Mouse (Mus musculus): ENCODE measurements at regions not wholly inside any gene's neighbourhood (a gene's known extent, or its start where the extent isn't known, plus 50 kb on each side); places are given as distances from the start of the nearest gene placed in this dataset.

DNA sequence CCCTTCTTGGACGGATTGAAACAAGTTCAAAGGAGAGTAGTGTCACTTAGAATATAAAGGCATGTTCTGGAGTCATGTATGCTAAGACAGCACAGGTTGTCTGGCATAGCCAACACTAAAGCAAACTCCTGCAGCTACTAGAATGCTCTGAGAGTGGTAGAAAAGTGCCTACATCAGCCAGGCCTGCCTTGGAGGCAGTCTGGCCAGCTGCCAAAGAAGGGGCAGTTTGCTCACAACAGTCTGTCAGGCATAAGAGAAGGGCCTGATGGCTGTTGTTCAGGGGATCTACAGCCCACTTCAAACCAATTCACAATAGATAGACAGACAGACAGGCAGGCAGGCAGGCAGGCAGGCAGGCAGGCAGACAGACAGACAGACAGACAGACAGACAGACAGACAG, 136.5 kb upstream of the Dap start:
- DNase-seq (ENCODE audit: low spot score), result no peak
- Histone ChIP-seq H3K9ac (ENCODE audit: low read length) (no peak overlapping the region), H3K9me3 (ENCODE audit: control insufficient read depth, low read length) (no peaks in the 10 kb centered on the region), H3K4me1 (replicated peaks; ENCODE audit: control insufficient read depth, insufficient read depth, low read length) (no peaks in the 10 kb centered on the region), H3K27ac (ENCODE audit: low read depth, low read length) (no peak overlapping the region), H3K36me3 (ENCODE audit: control insufficient read depth, insufficient read depth, low read length) (no peaks in the 10 kb centered on the region), H3K27me3 (ENCODE audit: control insufficient read depth, insufficient read depth, low read length) (no peaks in the 10 kb centered on the region), H3K4me3 (ENCODE audit: low read depth, low read length) (no peak overlapping the region), H3K4me2 (ENCODE audit: low read depth, low read length, severe bottlenecking) (no peak overlapping the region)
- WGBS, result 75% methylated on average over 1 of the region's 1 CpGs
- ATAC-seq (replicated peaks; ENCODE audit: low FRiP score), result no peak

DNA sequence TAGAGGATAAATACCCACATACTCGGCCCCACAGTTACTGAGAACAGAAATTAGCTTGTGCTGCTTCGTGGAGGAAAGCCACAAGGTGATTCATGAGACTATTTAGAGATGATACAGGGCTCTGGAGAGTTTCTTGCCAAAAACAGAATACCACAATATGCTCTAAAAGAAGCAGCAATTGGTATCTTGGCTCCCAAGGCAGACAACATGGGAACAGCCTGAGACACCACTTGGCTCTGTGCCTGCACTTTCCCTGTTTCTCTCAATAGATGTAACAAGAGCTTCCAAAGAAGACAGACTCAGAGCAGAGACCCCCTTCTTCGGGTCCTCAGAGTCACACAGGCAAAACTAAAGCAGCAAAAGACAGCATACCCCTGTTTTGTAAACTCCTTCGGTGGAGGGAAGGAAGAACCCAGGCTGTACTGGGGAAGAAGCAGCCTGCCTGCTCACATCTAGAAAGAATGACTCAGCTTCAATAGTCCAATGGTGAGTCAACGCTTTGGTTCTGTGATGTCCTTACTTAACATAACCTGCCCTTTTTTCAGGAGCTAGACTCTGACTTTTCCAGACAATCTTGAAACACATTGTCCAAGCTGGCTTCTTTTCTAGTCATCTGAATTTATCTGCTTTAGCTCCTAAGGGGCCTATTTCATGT, 132.1 kb upstream of the Dap start:
- no peak for DNase-seq (ENCODE audit: low spot score)
- 84% methylated on average over 5 of the region's 5 CpGs for WGBS
- no peak overlapping the region for H3K27ac ChIP-seq (ENCODE audit: low read depth, low read length)

DNA sequence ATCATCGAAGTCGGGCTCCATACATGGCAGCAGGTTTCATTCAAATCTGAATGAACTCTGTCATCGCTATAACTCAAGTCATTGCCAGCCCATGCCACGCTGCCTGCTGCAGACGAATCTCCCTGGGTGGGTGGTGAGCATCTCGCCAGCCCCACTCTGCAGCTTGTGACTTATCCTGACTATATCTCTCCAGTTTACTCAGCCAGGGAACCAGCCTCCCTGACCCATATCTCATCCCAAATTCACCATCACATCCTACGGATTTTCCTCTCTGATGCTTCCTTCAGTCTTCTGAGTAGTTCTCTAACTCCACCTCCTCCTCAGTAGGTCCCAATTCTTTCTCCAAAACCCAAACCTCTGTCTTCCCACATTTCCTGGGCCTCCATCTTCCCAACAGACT, 127.9 kb upstream of the Dap start:
- Histone ChIP-seq H3K27ac (ENCODE audit: low read depth, low read length) (no peak overlapping the region), H3K27me3 (ENCODE audit: control insufficient read depth, insufficient read depth, low read length) (no peaks in the 10 kb centered on the region), H3K4me2 (ENCODE audit: low read depth, low read length, severe bottlenecking) (no peak overlapping the region), H3K36me3 (ENCODE audit: control insufficient read depth, insufficient read depth, low read length) (no peaks in the 10 kb centered on the region), H3K9ac (ENCODE audit: low read length) (no peak overlapping the region), H3K4me1 (replicated peaks; ENCODE audit: control insufficient read depth, insufficient read depth, low read length) (no peaks in the 10 kb centered on the region), H3K9me3 (ENCODE audit: control insufficient read depth, low read length) (no peaks in the 10 kb centered on the region), H3K4me3 (ENCODE audit: low read depth, low read length) (no peak overlapping the region)
- no peak for DNase-seq (ENCODE audit: low spot score)
- no peak for ATAC-seq (replicated peaks; ENCODE audit: low FRiP score)
- WGBS, result 95% methylated on average over 7 of the region's 7 CpGs

More for the DNA sequence above, 132.1 kb upstream of the Dap start:
- Histone ChIP-seq H3K36me3 (ENCODE audit: control insufficient read depth, insufficient read depth, low read length) (no peaks in the 10 kb centered on the region), H3K4me1 (replicated peaks; ENCODE audit: control insufficient read depth, insufficient read depth, low read length) (no peaks in the 10 kb centered on the region), H3K9ac (ENCODE audit: low read length) (no peak overlapping the region), H3K9me3 (ENCODE audit: control insufficient read depth, low read length) (no peaks in the 10 kb centered on the region), H3K4me3 (ENCODE audit: low read depth, low read length) (no peak overlapping the region), H3K27me3 (ENCODE audit: control insufficient read depth, insufficient read depth, low read length) (no peaks in the 10 kb centered on the region), H3K4me2 (ENCODE audit: low read depth, low read length, severe bottlenecking) (no peak overlapping the region)
- ATAC-seq (replicated peaks; ENCODE audit: low FRiP score), result no peak

DNA sequence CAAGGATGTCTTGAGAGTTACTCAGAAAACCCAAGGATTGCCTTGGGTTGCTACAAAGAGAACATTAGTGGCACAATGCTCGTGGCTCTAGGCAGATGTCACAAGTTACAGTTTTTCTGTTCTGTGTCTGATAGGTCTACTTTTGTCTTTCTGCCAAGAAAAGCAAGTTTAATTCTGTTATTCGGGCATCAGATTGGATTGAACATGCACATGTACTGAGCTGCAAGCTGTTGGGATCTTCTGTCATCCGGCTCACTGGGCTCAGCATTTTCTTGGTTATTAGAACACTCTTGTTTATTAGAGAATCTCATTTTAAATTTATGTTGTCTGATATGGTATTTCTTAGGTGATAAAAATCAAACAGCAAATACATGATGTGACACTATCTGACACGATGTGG, 126.8 kb upstream of the Dap start:
- DNase-seq (ENCODE audit: low spot score), result no peak
- H3K36me3 ChIP-seq (ENCODE audit: control insufficient read depth, insufficient read depth, low read length), result no peaks in the 10 kb centered on the region
- H3K4me3 ChIP-seq (ENCODE audit: low read depth, low read length), result no peak overlapping the region
- H3K27ac ChIP-seq (ENCODE audit: low read depth, low read length), result no peak overlapping the region
- H3K9ac ChIP-seq (ENCODE audit: low read length), result no peak overlapping the region
- H3K27me3 ChIP-seq (ENCODE audit: control insufficient read depth, insufficient read depth, low read length), result no peaks in the 10 kb centered on the region
- ATAC-seq (replicated peaks; ENCODE audit: low FRiP score), result no peak
- H3K4me1 ChIP-seq (replicated peaks; ENCODE audit: control insufficient read depth, insufficient read depth, low read length), result no peaks in the 10 kb centered on the region
- no peak overlapping the region for H3K4me2 ChIP-seq (ENCODE audit: low read depth, low read length, severe bottlenecking)
- H3K9me3 ChIP-seq (ENCODE audit: control insufficient read depth, low read length), result no peaks in the 10 kb centered on the region
- 80% methylated on average over 4 of the region's 4 CpGs for WGBS

DNA sequence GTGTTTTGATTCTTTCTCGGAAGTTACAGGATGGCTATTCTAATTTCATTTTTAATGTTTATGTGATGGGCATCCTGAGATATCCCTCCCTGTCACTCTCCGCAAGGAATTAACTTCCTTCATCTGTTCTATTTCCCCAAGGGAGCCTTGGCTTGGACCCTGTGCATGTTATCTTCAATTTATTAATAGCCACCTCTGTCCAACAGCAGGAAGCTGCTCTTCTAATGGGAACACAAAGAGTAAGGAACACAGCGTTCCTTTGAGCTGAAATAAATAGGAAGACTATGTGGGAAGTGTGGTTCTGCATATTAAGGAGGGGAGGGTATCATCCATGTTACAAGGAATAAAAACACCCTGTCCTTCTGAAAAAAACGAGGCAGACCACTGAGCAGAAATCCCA, 119.4 kb upstream of the Dap start:
- WGBS, result 85% methylated on average over 4 of the region's 4 CpGs

DNA sequence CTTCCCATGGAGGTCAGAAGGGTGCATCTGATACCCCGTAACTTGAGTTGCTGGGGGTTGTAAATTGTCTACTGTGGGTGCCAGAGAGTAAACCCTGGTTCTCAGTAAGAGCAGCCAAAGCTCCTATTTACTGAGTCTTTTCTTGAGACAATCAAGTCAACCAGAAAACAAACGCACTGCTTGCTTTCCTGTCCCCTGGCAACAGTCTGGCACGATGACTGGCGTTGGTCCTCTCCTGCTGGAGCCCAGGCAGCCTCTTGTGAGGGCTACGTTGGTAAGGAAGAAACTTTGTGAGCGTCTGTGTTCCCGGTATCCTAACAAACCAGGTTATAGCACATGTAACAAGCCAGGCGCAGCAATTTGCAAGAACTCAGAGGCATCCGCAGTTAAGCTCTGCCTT, 117.2 kb upstream of the Dap start:
- Histone ChIP-seq H3K4me1 (replicated peaks; ENCODE audit: control insufficient read depth, insufficient read depth, low read length) (no peaks in the 10 kb centered on the region), H3K27me3 (ENCODE audit: control insufficient read depth, insufficient read depth, low read length) (no peaks in the 10 kb centered on the region), H3K4me3 (ENCODE audit: low read depth, low read length) (no peak overlapping the region), H3K9me3 (ENCODE audit: control insufficient read depth, low read length) (no peaks in the 10 kb centered on the region), H3K4me2 (ENCODE audit: low read depth, low read length, severe bottlenecking) (no peak overlapping the region), H3K9ac (ENCODE audit: low read length) (no peak overlapping the region), H3K27ac (ENCODE audit: low read depth, low read length) (no peak overlapping the region), H3K36me3 (ENCODE audit: control insufficient read depth, insufficient read depth, low read length) (no peaks in the 10 kb centered on the region)
- DNase-seq (ENCODE audit: low spot score) (no peak), ATAC-seq (replicated peaks; ENCODE audit: low FRiP score) (no peak)
- 88% methylated on average over 9 of the region's 9 CpGs for WGBS

More for the DNA sequence above, 119.4 kb upstream of the Dap start:
- Histone ChIP-seq H3K4me1 (replicated peaks; ENCODE audit: control insufficient read depth, insufficient read depth, low read length) (no peaks in the 10 kb centered on the region), H3K4me2 (ENCODE audit: low read depth, low read length, severe bottlenecking) (no peak overlapping the region), H3K9ac (ENCODE audit: low read length) (no peak overlapping the region), H3K4me3 (ENCODE audit: low read depth, low read length) (no peak overlapping the region), H3K27me3 (ENCODE audit: control insufficient read depth, insufficient read depth, low read length) (no peaks in the 10 kb centered on the region), H3K36me3 (ENCODE audit: control insufficient read depth, insufficient read depth, low read length) (no peaks in the 10 kb centered on the region), H3K27ac (ENCODE audit: low read depth, low read length) (no peak overlapping the region), H3K9me3 (ENCODE audit: control insufficient read depth, low read length) (no peaks in the 10 kb centered on the region)
- ATAC-seq (replicated peaks; ENCODE audit: low FRiP score) (no peak), DNase-seq (ENCODE audit: low spot score) (no peak)

DNA sequence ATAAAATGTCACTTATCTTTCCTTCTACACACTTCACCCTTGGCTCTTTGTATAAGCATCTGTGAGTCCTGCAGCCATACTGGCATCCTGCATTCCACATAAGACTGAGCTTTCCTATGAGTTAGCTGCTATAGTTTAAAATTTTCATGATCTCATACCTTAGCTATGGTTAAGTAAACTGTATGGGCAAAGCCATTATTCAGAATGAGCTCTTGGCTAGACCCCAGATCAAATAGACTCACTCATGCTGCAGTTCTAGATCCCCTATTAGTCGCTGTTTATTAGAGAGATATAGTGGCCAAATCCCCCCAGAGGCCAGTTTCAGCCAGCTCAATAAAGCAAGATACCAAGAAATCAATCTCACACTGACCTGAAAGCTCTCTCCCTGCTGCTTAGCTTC, 110.9 kb upstream of the Dap start:
- H3K9ac ChIP-seq (ENCODE audit: low read length), result no peak overlapping the region
- ATAC-seq (replicated peaks; ENCODE audit: low FRiP score) (no peak), DNase-seq (ENCODE audit: low spot score) (no peak)
- H3K4me2 ChIP-seq (ENCODE audit: low read depth, low read length, severe bottlenecking), result no peak overlapping the region
- H3K27me3 ChIP-seq (ENCODE audit: control insufficient read depth, insufficient read depth, low read length), result no peaks in the 10 kb centered on the region
- H3K4me1 ChIP-seq (replicated peaks; ENCODE audit: control insufficient read depth, insufficient read depth, low read length), result no peaks in the 10 kb centered on the region
- no peaks in the 10 kb centered on the region for H3K36me3 ChIP-seq (ENCODE audit: control insufficient read depth, insufficient read depth, low read length)
- no peak overlapping the region for H3K27ac ChIP-seq (ENCODE audit: low read depth, low read length)
- no peaks in the 10 kb centered on the region for H3K9me3 ChIP-seq (ENCODE audit: control insufficient read depth, low read length)
- WGBS, result 76% methylated on average over 1 of the region's 1 CpGs
- H3K4me3 ChIP-seq (ENCODE audit: low read depth, low read length), result no peak overlapping the region

DNA sequence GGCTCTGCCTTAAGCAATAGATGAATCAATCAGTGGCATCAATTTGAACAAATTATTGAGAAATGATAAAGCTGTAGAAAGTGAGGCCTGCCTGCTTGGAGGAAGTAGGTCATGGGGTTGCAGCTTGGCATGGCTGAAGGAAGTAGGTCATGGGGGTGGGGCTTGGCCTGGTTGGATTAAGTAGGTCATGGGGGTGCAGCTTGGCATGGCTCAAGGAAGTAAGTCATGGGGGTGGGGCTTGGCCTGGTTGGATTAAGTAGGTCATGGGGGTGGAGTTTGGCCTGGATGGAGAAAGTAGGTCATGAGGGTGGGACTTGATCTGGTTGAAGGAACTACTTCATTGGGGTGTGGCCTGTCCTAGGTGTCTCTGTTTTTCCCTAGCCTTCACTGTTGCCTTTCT, 106.8 kb upstream of the Dap start:
- DNase-seq (ENCODE audit: low spot score) (no peak), ATAC-seq (replicated peaks; ENCODE audit: low FRiP score) (no peak)
- H3K4me3 ChIP-seq (ENCODE audit: low read depth, low read length), result no peak overlapping the region
- H3K9ac ChIP-seq (ENCODE audit: low read length), result no peak overlapping the region
- H3K4me2 ChIP-seq (ENCODE audit: low read depth, low read length, severe bottlenecking), result no peak overlapping the region
- no peak overlapping the region for H3K27ac ChIP-seq (ENCODE audit: low read depth, low read length)
- no peaks in the 10 kb centered on the region for H3K4me1 ChIP-seq (replicated peaks; ENCODE audit: control insufficient read depth, insufficient read depth, low read length)
- no peaks in the 10 kb centered on the region for H3K27me3 ChIP-seq (ENCODE audit: control insufficient read depth, insufficient read depth, low read length)
- H3K36me3 ChIP-seq (ENCODE audit: control insufficient read depth, insufficient read depth, low read length), result no peaks in the 10 kb centered on the region
- no peaks in the 10 kb centered on the region for H3K9me3 ChIP-seq (ENCODE audit: control insufficient read depth, low read length)

DNA sequence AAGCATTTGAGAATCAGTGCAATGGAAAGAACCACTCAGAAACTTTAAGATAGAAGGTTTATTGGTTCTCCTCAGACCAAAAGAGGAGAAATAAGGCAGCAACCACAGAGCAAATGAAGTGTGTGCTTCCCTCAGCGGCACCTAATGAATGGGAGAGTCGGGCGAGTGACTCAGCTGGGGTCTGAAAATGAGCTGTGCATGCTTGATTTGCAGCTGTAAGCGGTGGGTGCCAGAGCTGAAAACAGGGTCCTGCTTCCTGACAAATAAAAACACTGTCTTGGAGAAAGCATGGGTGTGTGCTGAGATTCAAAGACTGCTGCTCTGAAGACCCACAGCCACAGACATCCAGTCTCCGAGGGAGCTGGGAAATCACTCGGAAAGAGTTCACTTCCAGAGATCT, 104.0 kb upstream of the Dap start:
- no peak for ATAC-seq (replicated peaks; ENCODE audit: low FRiP score)

More for the DNA sequence above, 104.0 kb upstream of the Dap start:
- H3K36me3 ChIP-seq (ENCODE audit: control insufficient read depth, insufficient read depth, low read length), result no peaks in the 10 kb centered on the region
- H3K27me3 ChIP-seq (ENCODE audit: control insufficient read depth, insufficient read depth, low read length), result no peaks in the 10 kb centered on the region
- no peak overlapping the region for H3K4me3 ChIP-seq (ENCODE audit: low read depth, low read length)
- no peak overlapping the region for H3K4me2 ChIP-seq (ENCODE audit: low read depth, low read length, severe bottlenecking)
- WGBS, result 58% methylated on average over 6 of the region's 6 CpGs
- H3K9me3 ChIP-seq (ENCODE audit: control insufficient read depth, low read length), result no peaks in the 10 kb centered on the region
- no peak overlapping the region for H3K9ac ChIP-seq (ENCODE audit: low read length)
- no peaks in the 10 kb centered on the region for H3K4me1 ChIP-seq (replicated peaks; ENCODE audit: control insufficient read depth, insufficient read depth, low read length)
- no peak for DNase-seq (ENCODE audit: low spot score)
- no peak overlapping the region for H3K27ac ChIP-seq (ENCODE audit: low read depth, low read length)
